Mouse (Mus musculus): ENCODE data around the gene Gm20823. TPM values are rescaled to one million over a fixed set of nuclear protein-coding genes. Genes with fewer than 3 reads are reported as not detected.

The Gm20823 gene
- polyA plus RNA-seq (2012; ENCODE audit: low replicate concordance), result not detected in 2 replicates

GRCm38 (mm10) chrY:62464745-62465144 lies at the start of gene Gm20823:
Gene Gm20823 (minus strand): TSS chrY:62464845.

